Mouse (Mus musculus): ENCODE results near the gene Lcn3. TPM values are rescaled to one million over a fixed set of nuclear protein-coding genes. Genes with fewer than 3 reads are reported as not detected.

Lcn3 gene
- total RNA-seq, 2 experiments from 2014 or later = not detected

Other genes starting within 250 kb of the Lcn3 start
- 10 to 100 TPM; 10.9 to 12.0 TPM for gene Traf2, start 218.6 kb upstream of the Lcn3 start, total RNA-seq (2021)
- gene Edf1, start 207.7 kb upstream of the Lcn3 start, total RNA-seq (2021) = 100 to 1,000 TPM; 212 to 213 TPM
- gene Mamdc4, start 190.7 kb upstream of the Lcn3 start, total RNA-seq (2021) = 1 to 10 TPM; 2.1 to 4.0 TPM
- 10 to 100 TPM; 63.0 to 66.2 TPM for gene Phpt1, start 190.3 kb upstream of the Lcn3 start, total RNA-seq (2021)
- 100 to 1,000 TPM in 1 of 2 experiments, 10 to 100 TPM in 1; 98.6 to 102 TPM for gene Ajm1, start 183.8 kb upstream of the Lcn3 start, total RNA-seq (2021)
- gene Rabl6, start 157.0 kb upstream of the Lcn3 start, total RNA-seq (2021) = 100 to 1,000 TPM; 150 to 155 TPM
- not detected for gene Ccdc183, start 147.9 kb upstream of the Lcn3 start, total RNA-seq (2021)
- 10 to 100 TPM; 16.7 to 17.5 TPM for gene Tmem141, start 143.6 kb upstream of the Lcn3 start, total RNA-seq (2021)
- gene Fcna, start 137.5 kb upstream of the Lcn3 start, total RNA-seq (2021) = 1 to 10 TPM in 1 of 2 experiments, under 1 TPM in 1; 0.56 to 1.1 TPM
- gene Lcn8, start 112.4 kb upstream of the Lcn3 start, total RNA-seq (2021) = not detected
- not detected for gene Lcn5, start 107.6 kb upstream of the Lcn3 start, total RNA-seq (2021)
- not detected for gene Lcn6, start 88.8 kb upstream of the Lcn3 start, total RNA-seq (2021)
- gene Lcn10, start 82.8 kb upstream of the Lcn3 start, total RNA-seq (2021) = not detected
- not detected for gene Obp2a, start 65.5 kb upstream of the Lcn3 start, total RNA-seq (2021)
- gene Bmyc, start 58.8 kb upstream of the Lcn3 start, total RNA-seq (2021) = 10 to 100 TPM; 92.5 to 96.1 TPM
- gene Obp2b, start 28.6 kb upstream of the Lcn3 start, total RNA-seq (2021) = not detected
- gene Lcn11, start 11.4 kb downstream of the Lcn3 start, total RNA-seq (2021) = not detected
- not detected for gene Gm13539, start 16.7 kb downstream of the Lcn3 start, total RNA-seq (2021)
- gene Glt6d1, start 50.3 kb downstream of the Lcn3 start, total RNA-seq (2021) = not detected
- not detected for gene Lcn9, start 57.6 kb downstream of the Lcn3 start, total RNA-seq (2021)
- not detected for gene Sohlh1, start 81.7 kb downstream of the Lcn3 start, total RNA-seq (2021)
- 10 to 100 TPM; 39.9 to 43.2 TPM for gene Kcnt1, start 98.2 kb downstream of the Lcn3 start, total RNA-seq (2021)
- gene Camsap1, start 217.7 kb downstream of the Lcn3 start, total RNA-seq (2021) = 100 to 1,000 TPM; 133 to 153 TPM

Data from layer of hippocampus, adult 18-20 months (tissue).